Mouse (Mus musculus): ENCODE data around the gene Ier2.

Ier2 gene

DNA sequence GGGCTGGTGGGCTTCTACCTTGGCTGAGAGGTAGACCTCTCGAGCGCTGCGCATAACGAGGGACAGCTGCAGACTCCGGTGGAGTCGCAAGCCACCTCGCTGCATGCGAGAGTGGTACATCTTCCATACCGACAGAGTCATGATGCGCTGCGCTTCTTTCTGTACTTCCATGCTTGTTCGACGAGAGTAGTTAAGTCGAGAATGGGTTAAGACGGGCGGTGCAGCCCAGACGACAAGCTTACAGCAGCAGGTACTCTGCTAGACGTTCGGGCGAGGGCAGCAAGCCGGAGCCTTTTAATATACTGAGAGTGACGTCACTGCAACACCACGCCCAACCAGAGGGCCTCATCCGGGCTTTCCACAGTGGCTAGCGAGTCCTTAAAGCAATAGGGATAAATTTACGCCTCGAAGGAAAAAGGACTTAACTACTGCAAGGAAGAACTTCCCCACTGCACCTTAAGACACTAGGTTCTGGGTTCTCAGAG is at the start of gene Ier2:
Gene Ier2 (minus strand): TSS at position 272 of the 485 bp plus-strand sequence.
- DNase-seq (ENCODE audit: low read depth, low spot score) = peak; percentile 98

DNA sequence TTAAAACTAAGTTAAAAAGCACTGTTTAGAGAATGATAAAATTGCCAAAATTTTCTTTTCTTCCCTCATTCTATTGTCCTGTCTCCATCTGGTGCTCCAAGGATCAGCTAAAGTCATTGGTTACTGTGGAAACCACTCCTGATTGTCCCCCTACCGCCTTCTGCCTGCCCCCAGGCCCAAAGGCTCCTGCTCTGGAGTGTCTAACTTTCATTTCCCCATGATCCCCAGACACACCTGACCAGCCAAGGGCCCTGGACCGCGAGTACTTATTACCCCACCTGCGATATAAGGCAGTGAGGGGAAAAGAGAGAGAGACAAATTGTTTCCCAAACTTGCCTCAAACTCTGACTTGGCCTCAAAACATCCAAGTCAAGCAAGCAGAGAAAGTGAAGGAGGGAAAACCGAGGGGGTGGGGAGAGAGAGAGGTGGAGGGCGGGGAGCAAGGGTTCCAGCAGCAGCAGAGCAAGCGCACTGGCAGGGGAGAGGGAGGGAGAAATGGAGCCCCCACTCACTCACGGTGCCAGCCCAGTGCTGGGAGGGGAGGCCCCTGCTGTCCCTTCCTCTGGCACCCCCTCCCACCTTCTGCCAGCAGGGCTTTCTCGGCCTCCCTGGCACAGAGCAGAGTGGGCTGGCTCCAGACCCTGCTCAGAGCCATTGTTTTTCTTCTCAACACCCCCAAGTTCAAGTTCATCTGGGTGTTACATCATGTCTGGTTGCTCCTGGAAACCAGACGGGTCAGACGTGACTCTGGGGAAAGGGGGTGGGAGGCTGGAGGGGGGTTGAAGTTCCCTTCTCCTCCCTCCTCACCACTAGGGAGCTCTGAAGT is 49.5 kb upstream of the Ier2 start:
- DNase-seq (ENCODE audit: low read depth, low spot score) = peak; percentile 71

DNA sequence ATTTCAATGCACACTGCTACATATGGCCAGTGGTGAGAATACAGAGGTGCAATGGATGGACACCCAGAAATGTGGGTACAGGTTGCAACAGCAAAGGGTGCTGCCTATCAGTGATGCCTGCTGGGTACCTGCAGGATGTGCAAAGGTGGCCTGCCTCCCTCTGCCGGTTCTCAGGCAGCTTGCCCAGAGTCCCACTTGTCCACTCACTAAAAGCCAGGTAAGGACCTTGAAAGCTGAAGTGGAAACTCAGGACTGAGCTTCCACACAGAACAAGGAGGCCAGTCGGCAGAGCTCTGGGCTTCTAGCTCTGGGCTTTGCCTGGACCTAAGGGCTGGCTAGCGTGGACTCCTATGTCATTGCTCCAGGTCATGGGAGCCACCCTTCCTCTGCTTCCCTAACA is 48.7 kb upstream of the Ier2 start:
- DNase-seq (ENCODE audit: low read depth, low spot score) = no peak

DNA sequence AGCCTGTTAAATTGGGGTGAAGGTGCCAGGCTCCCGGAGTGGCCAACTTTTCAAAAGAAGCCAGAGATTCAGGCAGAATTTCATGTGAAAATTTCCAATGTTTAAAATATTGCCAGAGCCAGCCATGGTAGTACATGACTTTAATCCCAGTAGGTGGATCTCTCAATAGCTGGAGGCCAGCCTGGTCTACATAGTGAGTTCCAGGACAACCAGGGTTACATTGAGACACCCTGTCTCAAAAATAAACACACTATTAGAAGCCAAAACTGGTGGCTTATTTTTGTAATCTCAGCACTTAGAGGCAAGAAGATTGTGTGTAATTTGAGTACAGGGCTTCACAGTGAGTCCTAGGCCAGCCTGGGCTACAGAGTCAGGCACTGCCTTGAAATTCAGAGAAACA is 47.3 kb upstream of the Ier2 start:
- DNase-seq (ENCODE audit: low read depth, low spot score) = no peak

DNA sequence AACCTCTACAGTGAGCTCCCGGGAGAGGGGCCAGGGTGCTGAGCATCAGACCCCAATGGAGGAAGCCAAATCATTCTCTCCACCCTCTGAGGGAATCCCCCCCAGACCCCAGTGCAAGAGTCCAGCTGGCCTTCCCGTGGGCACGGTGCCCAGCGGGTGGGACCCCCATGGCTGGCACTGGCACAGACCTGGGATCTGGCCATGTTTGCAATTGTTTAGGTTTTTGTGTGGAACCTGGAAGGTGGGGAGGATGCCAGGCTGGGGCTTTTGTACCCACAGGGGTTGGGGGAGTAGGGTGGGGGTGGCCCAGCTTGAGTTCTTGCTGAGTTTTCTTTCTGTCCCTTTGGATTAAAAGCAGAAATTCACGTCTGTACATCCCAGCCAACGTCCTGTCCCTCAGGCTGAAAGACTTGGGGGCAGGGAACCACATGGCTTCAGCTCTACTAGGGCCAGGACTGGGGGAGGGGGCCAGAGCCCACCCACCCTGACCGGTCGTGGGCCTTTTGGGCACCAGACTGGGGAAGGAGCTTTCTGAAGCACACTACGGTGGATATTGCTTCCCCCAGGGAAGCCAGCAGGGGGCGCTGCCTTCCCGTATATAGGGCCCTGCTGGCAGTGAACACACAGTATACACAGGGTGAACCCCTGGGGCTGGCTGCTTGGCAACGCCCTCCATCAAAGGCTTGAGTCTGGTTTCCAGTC is 46.3 kb upstream of the Ier2 start:
- DNase-seq (ENCODE audit: low read depth, low spot score) = peak; percentile 91

DNA sequence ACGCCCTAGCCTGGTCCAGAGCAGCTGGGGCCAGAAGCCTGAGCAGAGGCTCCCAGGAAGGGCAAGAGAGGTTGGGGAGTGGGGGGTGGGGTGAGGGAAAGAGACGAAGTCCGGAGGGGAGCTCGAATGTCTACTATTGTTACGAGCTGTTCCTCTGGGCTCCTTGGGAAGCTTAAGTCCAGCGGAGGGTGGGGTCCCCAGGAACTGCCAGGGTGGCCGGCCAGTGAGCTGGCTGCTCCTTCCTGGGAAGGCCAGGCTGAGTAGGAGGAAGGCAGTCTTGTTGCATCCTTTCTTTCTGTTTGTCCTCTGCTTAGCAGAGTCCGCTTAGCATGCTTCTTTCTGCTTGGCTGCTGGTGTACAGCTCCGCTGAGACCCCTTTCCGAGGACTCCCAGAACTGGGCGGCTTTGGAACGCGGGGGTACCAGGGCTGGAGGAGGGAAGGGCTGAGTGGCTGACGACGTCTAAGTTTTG is 45.5 kb upstream of the Ier2 start:
- DNase-seq (ENCODE audit: low read depth, low spot score) = no peak

DNA sequence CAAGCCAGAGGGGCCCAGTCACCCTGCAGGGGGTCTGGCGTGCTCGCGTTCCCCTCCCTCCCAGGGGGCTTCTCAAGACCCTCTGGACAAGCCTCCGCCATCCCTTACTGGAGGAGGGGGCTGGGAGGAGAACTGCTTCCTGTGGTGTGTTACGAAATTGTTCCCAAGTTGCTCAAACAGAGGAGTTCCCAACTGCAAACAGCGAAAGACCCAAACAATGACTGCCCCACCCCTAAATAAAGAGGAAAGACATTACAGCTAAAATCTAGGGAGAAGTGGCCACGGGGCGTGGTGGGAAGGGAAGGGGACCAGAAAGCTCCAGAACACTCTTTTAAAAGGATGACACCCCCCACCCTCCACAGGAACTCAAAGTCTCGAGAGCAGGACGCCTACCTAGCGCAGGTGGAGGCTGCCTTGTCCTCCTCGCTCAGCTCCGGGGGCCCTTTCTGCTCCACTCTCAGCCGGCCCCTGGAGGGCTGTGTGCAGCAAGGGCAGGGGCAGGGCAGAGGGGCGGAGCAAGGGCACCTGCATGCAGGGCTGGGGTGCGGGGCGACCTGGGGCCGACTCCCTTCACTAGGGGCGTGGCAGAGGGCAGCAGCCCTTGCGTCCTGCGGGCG is 44.7 kb upstream of the Ier2 start:
- DNase-seq (ENCODE audit: low read depth, low spot score) = no peak

DNA sequence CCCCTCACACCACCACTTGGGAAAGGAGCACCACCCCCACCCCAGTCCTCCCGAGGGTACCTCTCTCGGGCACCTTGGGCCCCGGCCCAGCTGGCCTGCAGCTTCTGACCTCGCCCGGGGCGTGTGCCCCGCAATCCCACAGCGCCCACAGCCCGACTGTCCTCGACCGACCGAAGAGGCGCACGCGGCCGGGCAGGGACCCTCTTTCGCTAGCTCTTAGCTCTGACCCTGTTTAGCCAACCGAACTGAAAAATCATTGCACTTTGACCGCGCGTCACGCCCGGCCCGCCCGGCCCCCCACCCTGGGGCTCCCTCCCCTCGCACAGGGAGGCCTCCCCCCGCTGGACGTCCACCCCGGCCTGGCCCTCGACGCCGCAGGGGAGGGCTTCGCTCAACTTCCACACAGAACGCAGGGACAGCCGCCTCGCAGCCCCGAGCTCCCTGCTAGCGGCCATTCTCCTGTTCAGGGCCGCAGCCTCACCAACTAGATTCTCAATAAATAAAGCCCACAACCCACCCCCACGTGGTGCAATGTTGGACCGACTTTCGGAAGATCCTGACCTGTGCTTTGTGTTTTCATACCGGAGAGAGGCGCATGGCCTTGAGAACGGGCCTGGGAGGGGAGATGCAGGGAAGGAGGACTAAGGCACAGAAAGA is 44.1 kb upstream of the Ier2 start:
- DNase-seq (ENCODE audit: low read depth, low spot score) = no peak

DNA sequence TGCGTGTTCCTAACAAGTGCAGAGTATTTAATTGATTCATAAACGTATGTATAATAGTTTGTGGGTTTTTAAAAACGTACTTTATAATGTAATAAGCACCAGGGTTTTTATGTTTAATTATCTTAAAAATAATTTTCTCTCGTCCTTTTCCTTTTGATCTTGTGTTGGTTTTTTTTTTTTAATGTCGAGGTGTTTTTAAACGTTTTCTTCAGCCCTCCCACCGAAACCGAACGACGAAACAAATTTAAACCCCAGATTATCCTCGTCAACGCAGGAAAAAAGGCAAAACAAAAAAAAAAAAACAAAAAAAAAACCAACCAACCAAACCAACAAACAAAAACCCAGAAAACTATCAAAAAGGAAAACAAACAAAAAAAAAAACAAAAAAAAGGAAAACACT is 43.3 kb upstream of the Ier2 start:
- no peak for DNase-seq (ENCODE audit: low read depth, low spot score)

DNA sequence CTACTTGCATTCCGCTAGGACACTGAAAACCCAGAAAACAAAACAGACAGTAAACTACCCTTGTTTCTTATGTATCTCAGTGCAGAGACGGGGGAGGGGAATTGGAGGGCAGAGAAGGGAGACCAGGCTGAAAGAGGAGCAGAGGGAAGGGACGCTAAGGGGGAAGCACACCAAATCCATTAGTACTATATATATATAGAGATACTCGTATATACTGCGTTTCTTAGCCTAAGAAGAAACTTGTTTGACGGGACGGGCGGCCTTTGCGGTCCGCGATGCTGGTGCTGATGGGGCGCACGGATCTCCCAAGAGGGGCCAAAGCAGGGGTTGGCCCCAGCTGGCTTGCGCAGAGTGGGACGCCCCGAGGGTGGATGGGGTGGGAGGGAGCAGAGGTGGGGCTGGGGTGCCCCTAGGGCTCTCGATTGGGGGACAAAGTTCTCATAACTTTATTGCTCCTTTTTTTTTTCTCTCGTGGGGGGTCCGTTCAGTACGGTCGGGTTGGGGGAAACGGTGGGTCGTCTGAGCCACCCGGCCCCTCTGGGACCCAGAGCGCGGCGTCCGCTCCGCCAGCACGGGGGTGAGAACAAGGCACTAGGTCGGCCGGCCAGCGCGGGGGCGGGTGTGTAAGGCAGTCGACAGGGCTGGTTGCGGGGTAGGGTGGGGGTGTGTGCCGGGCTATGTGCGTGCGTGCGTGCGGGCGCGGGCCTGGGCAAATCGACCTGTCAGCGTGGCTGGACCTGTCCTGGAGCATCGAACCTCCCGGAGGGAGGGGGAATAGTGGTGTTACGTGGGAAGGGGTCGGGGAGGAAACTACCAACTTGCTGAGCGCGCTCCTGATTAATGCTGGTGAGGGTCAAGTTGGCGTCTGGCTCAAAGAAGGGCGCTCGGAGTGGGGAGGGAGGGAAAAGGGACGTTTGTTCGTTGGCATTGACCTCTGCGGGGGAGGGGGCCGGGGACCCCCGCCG is 42.5 kb upstream of the Ier2 start:
- no peak for DNase-seq (ENCODE audit: low read depth, low spot score)

DNA sequence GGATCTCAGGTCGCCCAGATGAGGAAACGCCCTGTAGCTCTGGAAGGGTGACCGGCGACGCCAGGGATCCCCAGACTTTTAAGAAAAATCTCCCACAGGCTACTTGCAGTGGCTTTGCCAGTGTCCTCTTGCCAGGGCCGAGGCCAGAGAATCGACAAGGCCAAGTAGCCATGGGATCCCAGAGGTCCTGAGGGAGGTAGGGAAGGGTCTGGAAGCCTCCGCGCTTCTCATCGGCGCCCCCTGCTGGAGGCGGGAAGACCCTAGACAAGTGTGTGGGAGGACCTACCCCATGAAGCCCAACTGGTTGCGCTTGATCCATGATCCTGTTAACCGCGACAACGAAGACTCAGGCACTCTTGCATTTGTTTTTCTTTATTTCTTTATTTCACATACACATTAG is 41.7 kb upstream of the Ier2 start:
- peak; percentile 71 for DNase-seq (ENCODE audit: low read depth, low spot score)

DNA sequence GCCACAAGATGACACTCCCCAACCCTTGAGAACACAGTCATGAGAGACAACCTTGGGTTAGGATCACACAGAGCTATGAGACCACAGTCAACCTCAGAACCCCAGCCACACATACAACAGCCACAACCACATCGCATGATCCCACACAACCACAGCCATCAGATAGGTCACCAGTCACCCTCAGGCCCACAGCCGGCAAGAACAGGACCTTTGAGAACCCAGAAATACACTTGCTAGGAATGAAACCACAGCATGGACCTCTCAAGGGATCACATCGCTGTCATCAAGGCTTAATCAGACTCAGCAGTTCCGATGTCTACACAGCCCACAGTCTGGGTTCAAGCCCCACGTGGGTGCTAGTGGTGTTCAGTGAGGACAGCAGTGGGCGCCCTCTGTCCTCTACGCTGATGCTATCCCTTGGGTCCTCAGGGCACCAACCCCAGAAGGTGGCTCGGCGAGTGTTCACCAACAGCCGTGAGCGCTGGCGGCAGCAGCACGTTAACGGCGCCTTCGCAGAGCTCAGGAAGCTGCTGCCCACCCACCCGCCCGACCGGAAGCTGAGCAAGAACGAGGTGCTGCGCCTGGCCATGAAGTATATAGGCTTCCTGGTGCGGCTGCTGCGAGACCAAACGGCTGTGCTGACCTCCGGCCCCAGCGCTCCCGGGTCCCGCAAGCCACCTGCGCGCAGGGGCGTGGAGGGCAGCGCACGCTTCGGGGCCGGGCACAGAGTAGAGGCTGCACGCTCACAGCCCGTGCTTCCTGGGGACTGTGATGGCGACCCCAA is 41.0 kb upstream of the Ier2 start:
- no peak for DNase-seq (ENCODE audit: low read depth, low spot score)

DNA sequence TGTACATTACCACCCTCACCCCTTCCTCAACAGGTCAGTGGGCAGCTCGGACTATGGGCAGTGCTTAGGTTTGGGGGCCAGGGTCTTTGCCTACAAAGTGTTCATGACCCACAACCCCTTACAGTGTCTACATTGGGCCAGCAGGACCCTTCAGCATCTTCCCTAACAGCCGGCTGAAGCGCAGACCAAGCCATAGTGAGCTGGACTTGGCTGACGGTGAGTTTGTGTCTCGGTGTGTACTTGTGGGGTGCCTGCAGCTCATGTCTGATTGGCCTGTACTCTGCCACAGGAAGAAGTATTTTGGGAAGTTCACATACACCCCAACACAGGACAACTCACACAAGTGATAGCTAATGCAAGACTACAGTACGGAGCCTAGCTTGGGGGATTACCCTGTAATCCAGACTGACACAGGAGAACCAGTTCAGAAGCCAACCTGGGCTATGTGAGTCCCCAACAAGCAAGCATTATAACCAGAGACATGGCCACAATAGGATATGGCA is 40.4 kb upstream of the Ier2 start:
- no peak for DNase-seq (ENCODE audit: low read depth, low spot score)

DNA sequence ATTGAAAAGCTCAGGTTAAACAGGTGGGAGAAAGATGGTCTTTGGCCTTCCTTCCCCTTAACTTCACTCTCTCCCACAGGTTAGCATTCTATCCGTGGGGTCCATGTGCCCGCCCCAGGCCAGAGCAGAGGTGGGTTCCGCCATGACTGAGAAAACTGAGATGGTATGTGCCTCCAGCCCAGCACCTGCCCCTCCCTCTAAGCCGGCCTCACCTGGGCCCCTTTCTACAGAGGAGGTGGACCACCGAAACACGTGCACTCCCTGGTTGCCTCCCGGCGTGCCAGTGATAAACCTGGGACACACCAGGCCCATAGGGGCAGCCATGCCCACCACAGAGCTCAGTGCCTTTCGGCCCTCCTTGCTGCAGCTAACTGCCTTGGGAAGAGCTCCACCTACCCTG is 39.9 kb upstream of the Ier2 start:
- DNase-seq (ENCODE audit: low read depth, low spot score) = no peak

DNA sequence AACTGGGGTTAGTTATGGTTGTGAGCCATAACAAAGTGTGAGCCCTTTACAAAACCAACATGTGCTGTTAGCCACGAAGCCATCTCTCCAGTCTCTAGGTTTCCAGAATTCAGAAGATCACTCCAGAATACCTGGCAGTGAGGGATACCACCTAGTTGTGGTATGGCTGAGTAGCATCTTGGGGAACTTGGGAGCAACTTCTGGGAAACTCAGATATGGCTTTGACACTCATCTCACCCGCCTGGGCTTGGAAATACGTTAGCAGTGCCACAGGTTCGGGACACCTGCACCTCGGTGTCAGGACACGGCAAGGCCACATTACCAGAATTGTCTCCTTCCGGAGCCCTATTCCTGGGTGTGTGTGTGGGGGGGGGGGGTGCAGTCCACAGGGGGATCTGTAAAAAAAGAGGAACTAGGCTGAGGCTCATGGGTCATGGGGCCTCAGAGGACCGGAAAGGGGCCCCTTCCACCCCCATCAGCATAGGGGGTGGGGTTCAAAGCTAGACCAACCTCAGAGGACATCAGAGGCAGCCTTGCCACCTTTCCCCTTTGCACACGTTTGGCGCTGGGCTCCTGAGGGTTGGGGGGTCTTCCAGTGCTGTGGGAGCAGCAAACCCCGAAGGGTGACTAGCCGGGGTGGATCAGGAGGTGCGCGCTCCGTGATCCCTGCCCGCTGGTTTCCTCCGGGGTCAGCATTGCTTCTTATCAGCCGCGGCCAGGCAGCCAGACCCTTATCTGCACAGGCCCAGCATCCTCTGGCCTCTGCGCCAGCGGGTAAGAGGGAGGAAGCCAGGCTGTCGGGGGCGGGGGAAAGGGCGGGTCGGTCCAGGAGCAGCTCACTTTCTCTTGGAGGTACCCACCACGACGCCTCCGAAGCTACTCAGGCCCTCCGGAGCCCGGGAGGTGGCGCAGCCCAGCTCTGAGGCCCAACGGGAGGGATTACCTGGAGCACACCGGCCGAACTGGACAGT is 38.6 kb upstream of the Ier2 start, which contains the start of gene Lyl1:
Gene Lyl1 (plus strand): TSS at position 517 of the 971 bp plus-strand sequence.
- DNase-seq (ENCODE audit: low read depth, low spot score) = no peak

DNA sequence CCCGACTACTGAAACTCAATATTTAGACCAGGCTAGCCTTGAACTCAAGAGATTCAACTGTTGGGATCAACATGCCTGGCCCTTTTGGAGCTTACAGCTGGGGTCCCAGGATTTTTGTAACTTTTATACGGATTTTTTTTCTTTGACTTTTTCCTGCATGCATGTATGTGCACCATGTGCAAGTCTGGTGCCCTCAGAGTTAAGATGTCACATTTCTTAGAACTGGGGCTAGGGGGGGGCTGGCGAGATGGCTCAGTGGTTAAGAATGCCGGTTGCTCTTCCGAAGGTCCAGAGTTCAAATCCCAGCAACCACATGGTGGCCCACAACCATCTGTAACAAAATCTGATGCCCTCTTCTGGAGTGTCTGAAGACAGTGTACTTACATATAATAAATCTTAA is 37.9 kb upstream of the Ier2 start:
- DNase-seq (ENCODE audit: low read depth, low spot score) = no peak

DNA sequence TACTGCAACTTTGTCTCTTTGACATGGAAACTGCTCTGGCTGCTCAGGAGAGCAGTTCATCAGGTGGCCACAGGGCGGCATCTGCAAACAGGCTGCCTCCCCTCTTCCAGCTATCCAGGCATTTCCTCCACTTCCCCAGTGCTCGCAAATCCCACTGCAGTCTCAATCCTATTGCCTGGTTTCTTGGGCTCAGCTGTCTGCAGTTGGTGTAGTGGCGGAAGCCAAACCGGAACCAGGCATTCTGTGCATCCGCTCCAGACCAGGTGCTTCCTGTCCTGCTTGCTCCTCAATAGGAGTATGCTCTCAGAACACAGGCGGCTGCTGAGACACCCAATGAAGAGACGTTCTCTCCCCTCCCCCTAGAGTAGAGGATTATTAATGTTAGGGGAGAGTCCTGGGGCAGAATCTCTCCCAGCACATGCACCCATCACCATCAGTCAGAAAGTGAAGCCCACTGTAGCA is 37.2 kb upstream of the Ier2 start:
- DNase-seq (ENCODE audit: low read depth, low spot score) = peak; percentile 84

DNA sequence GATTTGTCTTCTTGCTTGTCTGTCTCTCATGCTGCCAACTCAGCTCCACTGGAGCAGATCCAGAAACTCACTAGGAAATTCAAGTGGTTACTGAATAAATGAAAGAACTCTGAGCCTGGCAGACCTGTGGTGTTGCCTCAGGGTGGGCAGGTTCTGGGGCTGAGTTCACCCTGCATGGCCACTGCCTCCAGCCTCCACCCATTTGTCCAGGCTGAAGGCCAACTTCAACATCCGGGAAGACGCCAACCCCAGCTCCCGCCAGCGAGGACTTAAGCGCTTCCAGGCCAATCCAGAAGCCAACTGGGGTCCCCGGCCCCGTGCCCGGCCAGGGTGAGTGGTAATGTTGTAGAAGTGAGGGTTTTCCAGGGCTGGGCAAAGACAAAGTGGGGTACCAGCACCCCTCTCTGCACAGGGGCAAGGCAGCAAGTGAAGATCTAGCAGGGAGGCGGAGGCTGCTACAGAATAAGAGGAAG is 36.3 kb upstream of the Ier2 start:
- DNase-seq (ENCODE audit: low read depth, low spot score) = peak; percentile 61

Measured in brain, adult 2 months (tissue).